Mouse (Mus musculus): ENCODE measurements at regions not wholly inside any gene's neighbourhood (a gene's known extent, or its start where the extent isn't known, plus 50 kb on each side); places are given as distances from the start of the nearest gene placed in this dataset.

- DNase-seq = no peak
Observed at GRCm38 (mm10) chr5:43339671-43340070, 106.7 kb downstream of the Cpeb2 start.

DNA sequence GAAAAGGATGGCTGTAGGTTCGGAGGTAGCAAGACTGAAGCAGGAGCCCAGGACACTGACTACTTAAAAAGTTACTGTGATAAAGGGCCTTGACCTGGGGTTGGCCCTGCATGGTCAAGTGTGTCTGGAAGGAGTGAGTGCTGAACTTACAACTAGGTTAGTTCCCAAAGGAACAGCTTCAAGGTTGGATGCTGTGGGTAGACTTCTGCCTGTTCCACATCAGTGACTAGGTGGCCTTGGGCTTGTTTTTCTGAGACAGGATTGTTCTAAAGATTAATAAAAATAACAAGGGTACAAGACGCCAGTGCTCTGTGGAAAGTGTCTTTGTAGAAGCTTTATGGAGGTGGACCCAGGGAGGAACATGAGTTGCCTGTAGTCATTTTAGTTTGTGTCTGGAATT, 108.5 kb downstream of the Cpeb2 start:
- DNase-seq = peak in 1 of 2 experiments; percentile 12

DNA sequence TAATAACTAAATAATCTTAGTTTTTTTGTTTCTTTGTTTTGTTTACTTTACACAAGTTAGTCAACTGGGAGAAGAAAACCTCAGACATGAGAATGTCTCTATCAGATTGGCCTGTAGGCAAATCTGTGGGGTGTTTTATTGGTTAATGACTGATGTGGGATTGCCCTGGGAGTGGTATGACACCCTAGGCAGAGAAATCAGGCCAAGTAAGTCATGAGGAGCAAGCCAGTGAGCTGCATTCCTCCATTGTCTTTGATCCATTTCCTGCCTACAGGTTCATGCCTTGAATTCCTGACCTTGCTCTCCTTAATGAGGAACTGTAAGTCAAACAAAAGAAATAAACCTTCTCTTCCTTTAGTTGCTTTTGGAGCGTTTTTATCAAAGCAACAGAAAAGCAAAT, 111.5 kb downstream of the Cpeb2 start:
- no peak for DNase-seq

GRCm38 (mm10) chr5:43350987-43351386, 118.0 kb downstream of the Cpeb2 start:
- no peak for DNase-seq

GRCm38 (mm10) chr5:43353021-43353990, 120.3 kb downstream of the Cpeb2 start:
- DNase-seq = peak; percentile 67 to 72

DNA sequence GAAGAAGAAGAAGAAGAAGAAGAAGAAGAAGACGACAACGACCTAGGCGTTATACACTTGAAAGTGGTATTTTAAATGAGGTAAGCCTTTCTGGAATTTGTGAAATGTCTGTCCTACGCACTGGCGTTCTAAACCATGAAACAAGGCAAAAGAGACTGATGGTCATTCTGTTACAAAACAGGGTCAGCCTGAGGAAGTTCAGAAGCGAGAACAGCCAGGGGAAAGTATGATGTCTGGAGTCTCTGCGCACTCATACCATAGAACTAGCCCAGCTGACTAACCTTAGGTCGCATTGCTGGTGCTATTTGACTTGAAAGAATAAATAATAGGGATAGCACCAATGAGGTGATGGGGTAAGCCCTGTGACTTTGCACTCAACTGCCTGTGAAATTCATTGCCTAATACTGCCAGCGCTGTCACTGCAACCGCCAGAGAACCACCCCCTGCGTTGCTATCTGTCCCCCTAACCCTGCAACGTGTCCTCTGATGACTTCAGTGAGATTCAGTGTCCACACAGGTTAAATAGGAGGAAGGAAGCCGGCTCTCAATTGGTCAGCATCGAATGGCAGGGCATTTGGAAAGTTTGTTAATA, 121.5 kb downstream of the Cpeb2 start:
- DNase-seq = peak; percentile 15 to 41

GRCm38 (mm10) chr5:43355026-43355580, 122.1 kb downstream of the Cpeb2 start:
- DNase-seq = peak; percentile 90 to 94

DNA sequence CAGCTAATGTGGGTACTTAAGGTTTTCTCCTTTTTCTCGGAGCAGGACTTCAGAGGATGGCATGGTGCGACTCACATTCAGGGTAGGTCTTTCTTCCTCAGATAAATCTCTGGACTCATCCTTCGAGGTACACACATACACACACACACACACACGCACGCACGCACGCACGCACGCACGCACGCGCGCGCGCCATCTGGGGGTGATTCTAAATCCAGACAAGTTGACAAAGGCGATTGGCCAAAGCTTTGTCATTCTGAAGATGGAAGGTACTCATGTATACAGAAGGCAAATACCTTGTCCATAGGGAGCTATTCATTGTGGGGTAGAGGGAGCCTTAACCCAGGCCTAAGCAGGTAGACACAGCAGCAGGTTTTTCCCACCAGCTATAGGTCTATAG, 122.9 kb downstream of the Cpeb2 start:
- DNase-seq = no peak

DNA sequence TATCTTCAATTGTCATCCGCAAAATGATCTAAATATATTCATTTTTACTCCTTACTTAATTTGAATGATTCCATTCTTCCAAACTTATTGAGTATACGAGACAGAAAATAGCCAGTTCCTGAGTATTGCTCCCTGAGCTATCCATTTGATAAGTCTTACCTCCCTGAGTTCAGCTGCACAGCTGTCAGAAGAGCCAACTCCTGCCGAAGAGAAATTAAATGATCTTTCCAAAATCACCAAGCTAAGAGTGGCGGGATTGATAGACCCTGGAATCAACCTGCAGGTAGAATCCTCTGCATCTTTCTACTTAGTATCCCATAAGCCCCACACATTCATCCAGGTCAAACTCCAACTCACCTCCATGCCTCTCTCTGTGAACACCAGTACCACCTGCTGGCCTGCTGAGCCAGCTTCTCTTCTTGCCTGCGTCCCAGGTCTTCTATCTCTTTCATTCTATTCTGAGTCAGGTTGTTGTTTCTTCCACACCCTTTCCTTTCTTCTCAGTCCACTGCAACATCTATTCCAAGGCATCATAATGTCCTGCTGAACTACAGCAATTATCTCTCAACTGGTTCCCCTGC, 124.2 kb downstream of the Cpeb2 start:
- peak; percentile 23 to 42 for DNase-seq

- no peak for DNase-seq
Observed at GRCm38 (mm10) chr5:43357901-43358300, 124.9 kb downstream of the Cpeb2 start.

DNA sequence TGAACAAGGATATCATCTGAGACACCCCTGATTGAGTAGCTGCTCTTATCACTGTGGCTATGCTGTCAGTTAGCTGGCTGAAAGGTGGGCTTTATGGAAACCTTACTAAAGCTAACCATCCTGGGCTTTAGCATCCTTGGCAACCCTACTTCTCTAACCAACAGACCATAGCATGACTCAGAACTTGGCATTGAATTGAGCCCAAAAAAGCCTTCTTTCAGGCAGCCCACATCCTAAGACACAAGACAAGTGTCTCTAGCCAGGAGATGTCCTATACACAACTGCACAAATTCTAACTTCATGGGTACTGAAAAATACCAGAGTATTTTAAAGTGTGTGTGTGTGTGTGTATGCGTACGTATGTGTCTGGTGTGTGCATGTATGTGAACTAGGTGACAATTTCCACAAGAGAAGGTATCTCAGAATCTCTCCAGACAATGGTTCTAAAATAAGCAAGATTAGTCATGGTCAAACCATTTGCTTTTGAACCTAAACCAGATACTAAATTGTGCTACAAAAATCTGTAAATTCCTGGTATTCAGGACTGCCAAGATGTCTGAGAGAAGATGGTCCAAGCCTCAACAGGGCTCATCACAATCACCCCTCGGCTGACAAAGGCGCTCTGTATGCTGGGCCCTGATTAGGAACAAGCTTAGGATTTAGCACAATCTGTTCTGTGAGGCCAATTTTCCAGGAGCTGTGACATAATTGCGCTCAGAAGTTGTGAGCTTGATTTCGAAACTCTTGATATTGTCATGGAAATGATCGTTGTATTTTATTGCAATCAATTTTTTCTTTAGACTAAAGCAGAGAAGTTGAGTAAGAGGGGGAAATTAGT, 126.2 kb downstream of the Cpeb2 start:
- DNase-seq = no peak

DNA sequence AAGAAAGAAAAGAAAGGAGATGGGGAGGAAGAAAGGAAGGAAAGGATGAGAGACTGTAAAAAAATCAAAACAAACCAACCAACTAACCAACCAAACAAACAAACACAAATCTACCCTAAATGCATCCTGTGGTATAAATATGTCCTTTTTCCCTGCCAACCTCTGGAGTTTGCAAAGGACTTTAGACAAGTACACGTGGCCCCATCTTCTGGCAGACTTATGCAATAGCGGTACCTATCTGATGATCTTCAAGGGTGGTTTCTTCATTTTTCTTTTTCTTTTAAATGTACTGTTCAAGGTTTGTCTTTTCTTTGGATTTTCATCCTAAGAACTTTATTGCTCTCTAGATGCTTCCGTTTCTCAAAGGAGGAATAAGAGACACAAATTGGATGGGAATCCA, 127.3 kb downstream of the Cpeb2 start:
- DNase-seq = peak; percentile 50 to 63

DNA sequence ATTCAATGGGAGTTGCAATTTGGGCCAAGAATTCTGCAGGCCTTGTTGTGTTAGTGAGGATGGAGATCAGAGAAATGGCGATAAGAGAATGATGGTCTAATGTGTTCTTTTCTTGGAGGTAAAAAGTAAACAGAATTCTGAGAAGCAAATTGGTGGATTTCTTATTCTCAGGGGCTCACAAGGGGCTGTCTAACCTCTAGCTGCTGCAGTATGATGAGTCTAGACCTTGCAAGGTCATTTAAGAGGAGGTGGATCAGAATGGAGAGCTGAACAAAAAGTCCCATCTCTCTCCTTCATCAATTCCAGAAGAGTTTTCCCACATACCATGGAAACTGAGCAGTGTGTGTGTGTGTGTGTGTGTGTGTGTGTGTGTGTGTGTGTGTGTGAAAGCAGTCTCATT, 128.1 kb downstream of the Cpeb2 start:
- no peak for DNase-seq

DNA sequence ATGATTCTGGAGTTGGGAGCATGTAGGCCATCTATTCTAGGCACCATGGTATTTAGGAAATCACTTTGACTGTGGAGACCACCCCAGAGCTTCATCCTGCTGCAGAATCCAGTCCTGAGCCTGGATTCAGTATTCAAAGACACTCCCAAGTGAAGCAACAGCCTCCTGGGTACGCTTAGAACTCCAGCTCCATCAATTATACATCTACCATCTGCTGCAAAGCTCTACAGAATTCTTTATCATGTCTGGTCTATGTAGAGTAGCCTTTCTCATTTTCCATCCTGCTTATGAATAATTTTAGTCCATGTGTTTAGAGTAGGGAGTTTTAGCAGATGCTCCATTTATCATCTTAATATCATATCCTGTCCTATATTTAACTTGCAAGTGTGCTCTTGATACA, 139.4 kb downstream of the Cpeb2 start:
- no peak for DNase-seq

DNA sequence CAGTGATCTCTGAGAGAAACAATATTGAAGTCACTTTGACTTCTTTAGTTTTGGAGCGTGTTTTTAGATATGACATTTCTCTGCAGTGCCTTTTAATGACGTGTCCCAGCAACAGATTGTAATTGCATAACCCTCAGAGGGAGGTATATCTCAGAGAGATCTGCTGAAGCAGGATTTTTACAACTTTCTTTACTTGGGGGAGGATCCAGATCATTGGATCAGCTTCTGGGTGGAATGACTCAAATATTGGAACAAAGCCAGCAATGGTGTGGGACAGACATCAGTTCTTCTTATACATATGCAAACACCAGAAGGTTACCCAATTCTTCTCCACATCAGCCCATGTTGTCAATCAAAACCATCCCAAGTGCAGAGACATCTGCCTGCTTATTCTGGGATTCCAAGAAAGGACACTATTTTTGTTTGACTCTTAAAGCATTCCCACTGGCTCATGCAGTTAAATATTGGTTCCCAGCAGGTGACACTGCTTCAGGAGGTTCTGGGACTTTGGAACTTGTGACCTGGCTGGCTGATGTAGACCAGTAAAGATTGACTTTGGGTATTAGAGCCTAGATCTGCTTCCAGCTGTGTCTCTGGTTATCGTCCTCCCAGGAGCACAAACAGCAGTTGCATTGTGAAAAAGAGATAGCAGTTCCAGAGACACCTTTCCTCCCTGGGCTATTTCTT, 130.5 kb upstream of the C1qtnf7 start:
- no peak for DNase-seq

DNA sequence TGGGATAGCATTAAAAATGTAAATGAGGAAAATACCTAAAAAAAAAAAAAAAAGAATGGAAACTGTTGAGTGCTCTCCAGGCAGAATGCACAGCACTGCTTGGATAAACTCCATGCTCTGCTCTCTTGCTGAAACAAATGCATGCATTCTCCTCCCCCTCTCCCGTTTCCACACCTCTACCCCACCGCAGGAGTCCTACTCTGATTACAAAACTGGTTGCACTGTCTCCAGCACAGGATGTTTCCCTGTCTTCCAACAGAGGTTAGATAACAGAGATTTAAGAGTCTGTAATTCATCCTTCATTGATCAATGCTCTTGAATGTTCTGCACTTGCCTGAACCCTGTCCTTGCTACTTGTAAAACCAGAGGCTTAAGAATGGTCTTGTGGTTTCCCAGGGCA, 124.3 kb upstream of the C1qtnf7 start:
- no peak for DNase-seq

DNA sequence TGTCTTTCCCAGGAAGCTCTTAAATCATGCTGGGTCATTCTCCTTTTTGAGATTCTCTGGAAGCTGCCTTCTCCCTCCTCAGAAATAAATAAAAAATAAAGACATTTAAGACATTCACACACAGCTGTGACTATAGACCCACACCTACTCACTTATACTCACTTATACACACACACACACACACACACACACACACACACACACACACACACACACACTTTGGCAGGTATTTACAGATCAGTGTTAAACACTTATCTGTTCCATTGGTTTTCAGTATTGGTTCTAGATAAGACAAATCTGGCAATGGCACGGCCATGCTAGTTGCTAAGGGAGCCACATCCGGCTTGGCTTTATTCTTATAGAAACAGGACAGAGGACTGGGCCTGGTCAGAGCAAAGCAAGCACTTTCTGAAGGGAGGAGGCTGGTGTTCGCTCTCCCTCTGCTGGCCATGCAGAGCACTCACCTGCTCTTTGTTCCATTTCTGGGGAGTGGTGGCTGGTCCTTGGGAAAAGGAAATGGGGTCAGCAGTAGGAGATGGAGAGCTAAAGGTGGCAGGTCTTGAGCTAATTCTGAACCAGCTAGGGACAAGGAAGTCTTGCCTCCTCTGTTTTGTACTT, 123.8 kb upstream of the C1qtnf7 start:
- peak; percentile 59 to 66 for DNase-seq

DNA sequence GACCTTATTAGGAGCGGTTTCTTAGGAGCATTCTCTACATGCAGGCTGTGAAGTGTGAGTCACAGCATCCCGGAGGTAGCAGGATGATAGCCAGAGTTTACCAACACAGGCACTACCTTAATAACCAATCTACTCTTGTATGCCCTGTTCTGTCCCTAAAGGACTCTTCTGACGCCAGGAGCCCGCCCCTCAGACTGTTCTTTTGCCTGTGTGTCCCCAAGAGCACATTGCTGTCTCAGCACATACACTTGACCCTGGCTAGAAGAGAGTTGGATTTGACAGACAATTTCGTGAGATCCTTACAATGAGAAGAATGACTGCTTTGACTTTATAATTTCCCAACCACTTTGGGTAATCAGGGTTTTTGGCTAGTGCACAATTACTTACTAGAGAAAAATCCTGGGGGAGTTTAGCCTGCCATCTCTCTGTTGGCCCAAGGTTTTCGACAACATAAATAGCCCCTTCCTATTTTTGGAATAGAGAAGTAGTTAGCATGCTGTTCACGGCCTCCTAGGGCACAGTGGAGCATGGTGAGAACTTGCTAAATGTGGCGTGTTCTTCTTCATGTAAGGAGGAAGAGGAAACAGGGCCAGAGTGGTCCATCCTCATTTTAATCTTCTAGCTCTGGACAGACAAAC, 122.3 kb upstream of the C1qtnf7 start:
- no peak for DNase-seq

DNA sequence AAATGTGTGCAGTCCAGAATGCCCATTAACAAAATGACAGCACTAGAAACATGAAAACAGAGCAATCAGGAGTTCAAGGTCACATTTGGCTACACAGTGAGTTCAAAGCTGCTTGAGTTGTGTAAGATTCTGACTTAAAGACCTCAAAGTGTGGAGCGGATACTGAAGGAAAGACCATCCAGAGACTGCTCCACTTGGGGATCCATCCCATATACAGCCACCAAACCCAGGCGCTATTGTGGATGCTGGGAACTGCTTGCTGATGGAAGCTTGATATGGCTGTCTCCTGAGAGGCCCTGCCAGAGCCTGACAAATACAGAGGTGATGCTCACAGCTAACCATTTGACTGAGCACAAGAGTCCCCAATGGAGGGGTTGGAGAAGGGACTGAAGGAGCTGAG, 98.1 kb upstream of the C1qtnf7 start:
- no peak for DNase-seq
